Comparison of ENCODE assay signal across 8 mouse cellular contexts in the genomic region with DNA sequence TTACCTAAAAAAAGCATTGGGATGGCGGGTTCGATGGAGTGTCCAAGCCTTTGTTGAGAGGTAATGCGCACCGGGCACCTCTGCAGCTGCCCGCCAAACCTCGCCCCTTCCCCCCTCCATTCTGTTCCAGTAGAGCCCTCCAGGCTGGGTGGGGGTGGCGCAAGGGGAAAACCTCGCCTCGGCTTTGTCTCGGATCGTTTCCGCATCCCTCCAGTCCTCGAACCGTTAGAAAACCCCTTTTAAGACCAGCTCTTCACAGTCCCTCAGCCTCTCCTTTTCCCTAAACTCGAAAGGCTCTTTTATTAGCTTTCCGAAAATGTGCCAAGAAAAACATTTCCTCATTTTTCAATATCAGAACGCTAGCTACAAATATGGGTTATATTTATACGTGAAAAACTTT. TPM values are rescaled to one million over a fixed set of nuclear protein-coding genes. Genes with fewer than 3 reads are reported as not detected.
A peak's percentile ranks its signal among the peaks of the same experiment; 100 is the strongest.
DNase-seq lines count a peak whose midpoint lies in the region; ATAC-seq and TF ChIP-seq lines count a peak whose summit lies in the region.

No protein-coding gene starts in this region.

- ATAC-seq in heart, embryonic 15.5 days (replicated peaks; ENCODE audit: insufficient number of reproducible peaks, insufficient read depth, low FRiP score, low read depth), result 0 out of 2 replicates have a peak, but pooled peaks have one; percentile 10

- peak overlapping the region; percentile 98 for H3K4me3 ChIP-seq in ES-Bruce4 (ENCODE audit: low read depth, low read length)
- peak overlapping the region; percentile 68 for H3K4me3 ChIP-seq in heart, embryonic 15.5 days
- H3K4me3 ChIP-seq in midbrain, embryonic 10.5 days, result peak overlapping the region; percentile 80

- peak; percentile 69; the same call in 1 of the 2 replicates for TF ChIP-seq EP300 in ES-Bruce4 (IDR thresholded peaks at IDR 0.05; ENCODE audit: insufficient read depth, low read depth, low read length)

- no peak for TF ChIP-seq POLR2A in ES-Bruce4 (IDR thresholded peaks at IDR 0.05; ENCODE audit: insufficient read depth, low read length)

- under 1% methylated on average over 18 of the region's 18 CpGs for WGBS in heart, embryonic 15.5 days
- WGBS in midbrain, embryonic 10.5 days, result under 1% methylated on average over 18 of the region's 18 CpGs

- H3K9me3 ChIP-seq in ES-Bruce4 (replicated peaks; ENCODE audit: control insufficient read depth, insufficient read depth, low read length, poor library complexity, severe bottlenecking), result no peaks in the 10 kb centered on the region
- H3K9me3 ChIP-seq in heart, embryonic 15.5 days (replicated peaks), result no peaks in the 10 kb centered on the region
- H3K9me3 ChIP-seq in midbrain, embryonic 10.5 days (replicated peaks), result no peaks in the 10 kb centered on the region

- H3K9ac ChIP-seq in ES-Bruce4 (ENCODE audit: low read depth, poor library complexity, severe bottlenecking), result peak overlapping the region; percentile 64
- peak overlapping the region; percentile 85 for H3K9ac ChIP-seq in heart, embryonic 15.5 days

- peak; percentile 46 to 49 for DNase-seq in adrenal gland, adult 18-20 months (ENCODE audit: low spot score in 2 of 2)
- DNase-seq in adrenal gland, postnatal 4 days (ENCODE audit: low spot score in 2 of 2), result no peak
- DNase-seq in cerebellum, postnatal 25 days, result peak; percentile 58 to 72
- DNase-seq in kidney, postnatal 4 days, result peak; percentile 73 to 80
- peak; percentile 70 for DNase-seq in midbrain, embryonic 10.5 days (ENCODE audit: low spot score)
- DNase-seq in testis, postnatal 10 days (ENCODE audit: low spot score), result peak; percentile 79

- H3K27ac ChIP-seq in ES-Bruce4 (ENCODE audit: insufficient read depth, low read length), result peak overlapping the region; percentile 92
- peak overlapping the region; percentile 96 for H3K27ac ChIP-seq in heart, embryonic 15.5 days
- peak overlapping the region; percentile 99 for H3K27ac ChIP-seq in midbrain, embryonic 10.5 days (replicated peaks)

- H3K27me3 ChIP-seq in ES-Bruce4 (ENCODE audit: control insufficient read depth, insufficient read depth, low read length, poor library complexity, severe bottlenecking), result no peaks in the 10 kb centered on the region
- H3K27me3 ChIP-seq in heart, embryonic 15.5 days, result no peaks in the 10 kb centered on the region
- no peaks in the 10 kb centered on the region for H3K27me3 ChIP-seq in midbrain, embryonic 10.5 days (ENCODE audit: low read depth, poor library complexity, severe bottlenecking)

- TF ChIP-seq CTCF in ES-Bruce4 (IDR thresholded peaks at IDR 0.05; ENCODE audit: low read depth, low read length), result no peak

- peaks cover 35% of the 10 kb centered on the region for H3K36me3 ChIP-seq in ES-Bruce4 (ENCODE audit: control insufficient read depth, insufficient read depth, low read length, poor library complexity, severe bottlenecking)
- H3K36me3 ChIP-seq in heart, embryonic 15.5 days, result peaks cover 36% of the 10 kb centered on the region
- peaks cover 45% of the 10 kb centered on the region for H3K36me3 ChIP-seq in midbrain, embryonic 10.5 days

- no peaks in the 10 kb centered on the region for H3K4me1 ChIP-seq in ES-Bruce4 (ENCODE audit: control insufficient read depth, insufficient read depth, low read length)
- peaks cover 46% of the 10 kb centered on the region for H3K4me1 ChIP-seq in heart, embryonic 15.5 days (replicated peaks)
- H3K4me1 ChIP-seq in midbrain, embryonic 10.5 days, result peaks cover 44% of the 10 kb centered on the region

- H3K4me2 ChIP-seq in heart, embryonic 15.5 days, result peak overlapping the region; percentile 77

RNA-seq across cellular contexts. Expression of gene Tubb5, which starts 0.6 kb away (rescaled TPM):
- total RNA-seq in adrenal gland, adult 18-20 months (2021), result 100 to 1,000 TPM; 134 to 185 TPM
- total RNA-seq in adrenal gland, postnatal 4 days (2021), result 100 to 1,000 TPM; 553 to 648 TPM
- polyA plus RNA-seq in ES-Bruce4 (2011; ENCODE audit: insufficient read depth, insufficient read length, low read depth, missing spikeins), result 1,430 and 1,461 TPM in 2 replicates
- 567 and 662 TPM in 2 replicates for polyA plus RNA-seq in heart, embryonic 15.5 days (2015; fragmentation: Nextera tagmentation; extraction: Ambion mirVana)
- polyA plus RNA-seq in midbrain, embryonic 10.5 days (2016; fragmentation: Nextera tagmentation; extraction: Ambion mirVana), result 1,574 and 1,617 TPM in 2 replicates

RNA-seq across cellular contexts. Expression of gene Mdc1, which starts 3.8 kb away (rescaled TPM):
- total RNA-seq in adrenal gland, adult 18-20 months (2021), result 10 to 100 TPM; 11.5 to 16.7 TPM
- 10 to 100 TPM; 28.2 to 35.6 TPM for total RNA-seq in adrenal gland, postnatal 4 days (2021)
- 131 and 147 TPM in 2 replicates for polyA plus RNA-seq in ES-Bruce4 (2011; ENCODE audit: insufficient read depth, insufficient read length, low read depth, missing spikeins)
- 12.6 and 17.0 TPM in 2 replicates for polyA plus RNA-seq in heart, embryonic 15.5 days (2015; fragmentation: Nextera tagmentation; extraction: Ambion mirVana)
- polyA plus RNA-seq in midbrain, embryonic 10.5 days (2016; fragmentation: Nextera tagmentation; extraction: Ambion mirVana), result 21.1 and 21.7 TPM in 2 replicates

RNA-seq across cellular contexts. Expression of gene Flot1, which starts 14.5 kb away (rescaled TPM):
- total RNA-seq in adrenal gland, adult 18-20 months (2021), result 10 to 100 TPM; 62.9 to 71.2 TPM
- 10 to 100 TPM; 70.9 to 72.5 TPM for total RNA-seq in adrenal gland, postnatal 4 days (2021)
- 46.8 and 47.4 TPM in 2 replicates for polyA plus RNA-seq in ES-Bruce4 (2011; ENCODE audit: insufficient read depth, insufficient read length, low read depth, missing spikeins)
- 103 and 109 TPM in 2 replicates for polyA plus RNA-seq in heart, embryonic 15.5 days (2015; fragmentation: Nextera tagmentation; extraction: Ambion mirVana)
- polyA plus RNA-seq in midbrain, embryonic 10.5 days (2016; fragmentation: Nextera tagmentation; extraction: Ambion mirVana), result 54.8 and 59.3 TPM in 2 replicates

RNA-seq across cellular contexts. Expression of gene Ier3, which starts 16.0 kb away (rescaled TPM):
- 10 to 100 TPM in 1 of 2 experiments, 1 to 10 TPM in 1; 7.9 to 19.0 TPM for total RNA-seq in adrenal gland, adult 18-20 months (2021)
- total RNA-seq in adrenal gland, postnatal 4 days (2021), result 10 to 100 TPM; 11.3 to 14.9 TPM
- polyA plus RNA-seq in ES-Bruce4 (2011; ENCODE audit: insufficient read depth, insufficient read length, low read depth, missing spikeins), result 31.3 and 35.5 TPM in 2 replicates
- 49.7 and 56.5 TPM in 2 replicates for polyA plus RNA-seq in heart, embryonic 15.5 days (2015; fragmentation: Nextera tagmentation; extraction: Ambion mirVana)
- 3.0 and 3.7 TPM in 2 replicates for polyA plus RNA-seq in midbrain, embryonic 10.5 days (2016; fragmentation: Nextera tagmentation; extraction: Ambion mirVana)

RNA-seq across cellular contexts. Expression of gene Nrm, which starts 23.6 kb away (rescaled TPM):
- 1 to 10 TPM; 2.3 TPM for total RNA-seq in adrenal gland, adult 18-20 months (2021)
- total RNA-seq in adrenal gland, postnatal 4 days (2021), result 10 to 100 TPM; 25.8 to 27.1 TPM
- polyA plus RNA-seq in ES-Bruce4 (2011; ENCODE audit: insufficient read depth, insufficient read length, low read depth, missing spikeins), result 32.9 and 35.3 TPM in 2 replicates
- 38.7 and 46.2 TPM in 2 replicates for polyA plus RNA-seq in heart, embryonic 15.5 days (2015; fragmentation: Nextera tagmentation; extraction: Ambion mirVana)
- 80.0 and 84.5 TPM in 2 replicates for polyA plus RNA-seq in midbrain, embryonic 10.5 days (2016; fragmentation: Nextera tagmentation; extraction: Ambion mirVana)

Comparison
In these comparisons a context has a peak if more than half of its experiments do, and no peak if none do; other contexts are left out.
1. DNase-seq: peak in adrenal gland, adult 18-20 months (2 of 2), cerebellum, postnatal 25 days (2 of 2), kidney, postnatal 4 days (2 of 2), midbrain, embryonic 10.5 days (single experiment) and testis, postnatal 10 days (single experiment); none in adrenal gland, postnatal 4 days (0 of 2).
2. Peak in every context shown above with its lines, with median percentiles within 50 percentile points of each other: H3K27ac ChIP-seq and H3K4me3 ChIP-seq.